Mouse (Mus musculus) C2C12 (cell line): Measurements from ENCODE around the gene Hpse2.

ENCODE experiments used
- CTCF ChIP-seq: IDR thresholded peaks from one replicate; pipeline ENCODE4 v1.5.1; 2011; ENCODE audit not compliant: control insufficient read depth, insufficient read depth, insufficient read length
- USF1 ChIP-seq: IDR thresholded peaks from one replicate; pipeline ENCODE4 v1.6.1; 2011; ENCODE audit warnings: low read depth, mild to moderate bottlenecking, control low read depth, moderate library complexity

- no peak for TF ChIP-seq CTCF
- no peak for TF ChIP-seq USF1
These were observed 399.3 kb downstream of the Hpse2 start for GRCm38 (mm10) chr19:42988833-42989232.
